Mouse (Mus musculus) liver, postnatal 0 days (tissue): Measurements from ENCODE around the gene Nup107. TPM values are rescaled to one million over a fixed set of nuclear protein-coding genes. Genes with fewer than 3 reads are reported as not detected.

ENCODE experiments used
- ATAC-seq: fragments of 200-750 bp; cut with Nextera tagmentation; 2 replicates; pipeline ENCODE4 v1.8.0; 2017; ENCODE audit warnings: mild to moderate bottlenecking, moderate library complexity
- DNase-seq: peaks from one replicate; pipeline ENCODE4 v3.0.0-alpha.2; 2016
- H3K27ac ChIP-seq: fragments of 300-500 bp; sonication (generic); 2 replicates; pipeline ENCODE4 v1.5.1; 2014; ENCODE audit warnings: antibody characterized with exemption, moderate library complexity, mild to moderate bottlenecking, low read depth
- H3K27me3 ChIP-seq: fragments of 300-500 bp; sonication (generic); 2 replicates; pipeline ENCODE4 v1.6.1; 2014; ENCODE audit warnings: low read length, control low read depth, mixed read lengths; ENCODE audit not compliant: insufficient read depth
- H3K36me3 ChIP-seq: fragments of 300-500 bp; sonication (generic); replicated peaks from 2 replicates; pipeline ENCODE4 v1.6.1; 2014; ENCODE audit warnings: mild to moderate bottlenecking, control low read depth, low read length, moderate library complexity, mixed read lengths; ENCODE audit not compliant: insufficient read depth
- H3K4me1 ChIP-seq: fragments of 300-500 bp; sonication (generic); 2 replicates; pipeline ENCODE4 v1.6.1; 2014; ENCODE audit warnings: antibody characterized with exemption, mild to moderate bottlenecking, control low read depth; ENCODE audit not compliant: insufficient read depth
- H3K4me2 ChIP-seq: fragments of 300-500 bp; sonication (generic); 2 replicates; pipeline ENCODE4 v1.6.1; 2014; ENCODE audit warnings: low read depth, mild to moderate bottlenecking, low read length, moderate library complexity, mixed read lengths
- H3K4me3 ChIP-seq: fragments of 300-500 bp; sonication (generic); 2 replicates; pipeline ENCODE4 v1.5.1; 2014; ENCODE audit warnings: low read depth, low read length
- H3K9ac ChIP-seq: fragments of 300-500 bp; sonication (generic); replicated peaks from 2 replicates; pipeline ENCODE4 v1.6.1; 2014; ENCODE audit warnings: mild to moderate bottlenecking, moderate library complexity
- H3K9me3 ChIP-seq: fragments of 300-500 bp; sonication (generic); 2 replicates; pipeline ENCODE4 v1.6.1; 2016; ENCODE audit warnings: mild to moderate bottlenecking, control low read depth, low read length, mixed read lengths
- CTCF ChIP-seq: sonication (generic); IDR thresholded peaks from 2 replicates; pipeline ENCODE4 v1.5.1; 2016; ENCODE audit warnings: antibody characterized with exemption, low read depth
- EP300 ChIP-seq: IDR thresholded peaks from 2 replicates; pipeline ENCODE4 v1.6.1; 2016; ENCODE audit warnings: antibody characterized with exemption, low read depth, mild to moderate bottlenecking
- WGBS: fragments of 180-500 bp; shearing (Covaris S2); extraction: QIAGEN DNeasy Blood & Tissue Kit; methylation state at CpG from one replicate; pipeline ENCODE4 v1.1.7; 2014; ENCODE audit not compliant: insufficient replicate concordance; 5-methylcytosine and 5-hydroxymethylcytosine counted together
- polyA plus RNA-seq: library from polyadenylated mRNA; unstranded; fragments of >200 nt; fragmentation: Nextera tagmentation; extraction: Ambion mirVana; gene quantifications from 2 replicates; pipeline ENCODE4 v1.2.1, GENCODE M21; 2015

The Nup107 gene
- polyA plus RNA-seq, 1 experiment from 2014 or later = 15.0 TPM

- H3K9ac ChIP-seq = no peak overlapping the region
- H3K27me3 ChIP-seq = no peaks in the 10 kb centered on the region
- no peaks in the 10 kb centered on the region for H3K36me3 ChIP-seq
- H3K27ac ChIP-seq = no peak overlapping the region
- peaks cover 10% of the 10 kb centered on the region for H3K4me1 ChIP-seq
- 74% methylated on average over 3 of the region's 3 CpGs for WGBS
- H3K9me3 ChIP-seq = no peaks in the 10 kb centered on the region
- DNase-seq (no peak), ATAC-seq (no peak)
- TF ChIP-seq CTCF (no peak), EP300 (no peak)
- H3K4me2 ChIP-seq = no peak overlapping the region
- no peak overlapping the region for H3K4me3 ChIP-seq
These were observed 78.4 kb downstream of the Nup107 start for GRCm38 (mm10) chr10:117714048-117714545.

GRCm38 (mm10) chr10:117713466-117713865, 79.0 kb downstream of the Nup107 start:
- Histone ChIP-seq H3K9me3 (no peaks in the 10 kb centered on the region), H3K27me3 (no peaks in the 10 kb centered on the region), H3K9ac (no peak overlapping the region), H3K4me3 (no peak overlapping the region), H3K4me1 (peaks cover 14% of the 10 kb centered on the region), H3K27ac (no peak overlapping the region), H3K4me2 (no peak overlapping the region), H3K36me3 (no peaks in the 10 kb centered on the region)
- TF ChIP-seq CTCF (no peak), EP300 (no peak)
- WGBS = 84% methylated on average over 8 of the region's 8 CpGs
- DNase-seq = no peak
- ATAC-seq = no peak

GRCm38 (mm10) chr10:117712871-117713270, 79.6 kb downstream of the Nup107 start:
- DNase-seq (no peak), ATAC-seq (no peak)
- TF ChIP-seq CTCF = no peak
- TF ChIP-seq EP300 = no peak
- Histone ChIP-seq H3K27me3 (no peaks in the 10 kb centered on the region), H3K27ac (no peak overlapping the region), H3K9me3 (no peaks in the 10 kb centered on the region), H3K4me1 (peaks cover 14% of the 10 kb centered on the region), H3K4me3 (no peak overlapping the region), H3K36me3 (0 out of 2 replicates have a peak, but pooled peaks cover under 1% of the 10 kb centered on the region), H3K9ac (no peak overlapping the region), H3K4me2 (no peak overlapping the region)
- WGBS = 79% methylated on average over 9 of the region's 9 CpGs

GRCm38 (mm10) chr10:117712191-117712754, 80.2 kb downstream of the Nup107 start:
- Histone ChIP-seq H3K4me1 (peaks cover 15% of the 10 kb centered on the region), H3K4me3 (no peak overlapping the region), H3K27ac (no peak overlapping the region), H3K4me2 (no peak overlapping the region), H3K9me3 (no peaks in the 10 kb centered on the region), H3K9ac (no peak overlapping the region), H3K36me3 (peaks cover 6% of the 10 kb centered on the region; the same call in 1 of the 2 replicates), H3K27me3 (no peaks in the 10 kb centered on the region)
- ATAC-seq (no peak), DNase-seq (no peak)
- no peak for TF ChIP-seq CTCF
- no peak for TF ChIP-seq EP300
- 78% methylated on average over 9 of the region's 9 CpGs for WGBS

GRCm38 (mm10) chr10:117711408-117711807, 81.1 kb downstream of the Nup107 start:
- ATAC-seq = no peak

GRCm38 (mm10) chr10:117710604-117711141, 81.8 kb downstream of the Nup107 start, which contains the start of gene Mdm2:
Gene Mdm2 (minus strand): TSS chr10:117710758.
- under 1% methylated on average over 38 of the region's 52 CpGs for WGBS
- Histone ChIP-seq H3K4me3 (peak within 1 kb of the TSS; percentile 88), H3K9me3 (no peaks in the 10 kb centered on the region), H3K27ac (peak within 1 kb of the TSS; percentile 98), H3K9ac (peak within 1 kb of the TSS; percentile 96), H3K36me3 (peaks cover 21% of the 10 kb centered on the region), H3K4me2 (peak within 1 kb of the TSS; percentile 72), H3K27me3 (no peaks in the 10 kb centered on the region), H3K4me1 (peaks cover 23% of the 10 kb centered on the region)
- DNase-seq = peak; percentile 99
- ATAC-seq = peak; percentile 93
- TF ChIP-seq CTCF (peak; percentile 89), EP300 (no peak; the same call in 1 of the 2 replicates)

More at GRCm38 (mm10) chr10:117711408-117711807, 81.1 kb downstream of the Nup107 start:
- no peak for DNase-seq
- Histone ChIP-seq H3K9me3 (no peaks in the 10 kb centered on the region), H3K4me2 (peak overlapping the region; percentile 72), H3K27ac (peak overlapping the region; percentile 58; the same call in 1 of the 2 replicates), H3K4me3 (peak overlapping the region; percentile 88), H3K36me3 (peaks cover 15% of the 10 kb centered on the region), H3K4me1 (peaks cover 22% of the 10 kb centered on the region), H3K27me3 (no peaks in the 10 kb centered on the region), H3K9ac (peak overlapping the region; percentile 47)
- TF ChIP-seq EP300 (no peak), CTCF (no peak)
- WGBS = 72% methylated on average over 5 of the region's 5 CpGs
